Mouse (Mus musculus) spleen, adult 2 months (tissue): ENCODE results near the gene Rnf144a.

Source experiments
- CTCF ChIP-seq: fragments of 200-500 bp; IDR thresholded peaks from 2 replicates; pipeline ENCODE4 v1.5.1; 2011; ENCODE audit warnings: mild to moderate bottlenecking, inconsistent platforms; ENCODE audit not compliant: insufficient read depth, insufficient read length, insufficient replicate concordance; ENCODE audit errors: extremely low read depth
- POLR2A ChIP-seq: fragments of 200-500 bp; IDR thresholded peaks from 2 replicates; pipeline ENCODE4 v1.6.1; 2011; ENCODE audit warnings: low read depth, low read length, inconsistent platforms

GRCm38 (mm10) chr12:26401254-26401653 lies 13.8 kb downstream of the Rnf144a start:
- TF ChIP-seq CTCF (no peak), POLR2A (no peak)
